Mouse (Mus musculus) olfactory bulb, adult 2 months (tissue): ENCODE data around the gene Ltk.

Experiments
- CTCF ChIP-seq: fragments of 200-500 bp; IDR thresholded peaks from 2 replicates; pipeline ENCODE4 v1.5.1; 2012; ENCODE audit warnings: low read depth, mild to moderate bottlenecking, low read length, moderate library complexity; ENCODE audit not compliant: insufficient read depth
- POLR2A ChIP-seq: fragments of 200-500 bp; IDR thresholded peaks from 2 replicates; pipeline ENCODE4 v1.6.1; 2012; ENCODE audit warnings: mild to moderate bottlenecking, low read depth, low read length, moderate library complexity; ENCODE audit not compliant: insufficient read depth

GRCm38 (mm10) chr2:119787206-119787883 lies 27.1 kb upstream of the Ltk start, which contains the start of gene Rpap1:
- TF ChIP-seq CTCF (no peak), POLR2A (peak; percentile 94)
